Mouse (Mus musculus): ENCODE data around the gene Fcer1a. TPM values are rescaled to one million over a fixed set of nuclear protein-coding genes. Genes with fewer than 3 reads are reported as not detected.

Gene Fcer1a
- polyA plus RNA-seq (2014; fragmentation: Illumina TruSeq; extraction: RNeasy Lipid Tissue Mini Kit (QIAGEN cat#74804)) = 1.8 TPM

DNA sequence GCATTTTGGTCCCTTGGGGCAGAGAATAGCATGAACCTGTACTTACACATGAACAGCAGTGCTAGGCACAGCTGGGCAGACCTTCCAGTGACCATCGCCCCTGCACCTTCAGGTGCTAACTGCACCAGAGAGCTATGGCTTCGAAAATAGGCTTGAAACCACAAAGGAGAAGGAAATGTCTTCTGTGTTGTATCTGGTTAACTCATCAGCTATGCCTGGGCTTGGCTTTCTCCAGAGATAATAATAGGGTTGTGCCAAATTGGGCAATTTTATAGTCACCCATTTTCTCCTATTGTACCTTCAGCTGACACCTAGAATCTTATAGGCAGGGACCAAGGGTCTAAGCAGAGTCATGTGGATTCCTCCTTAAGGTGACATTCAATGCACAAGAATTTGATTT is at the start of gene Fcer1a:
Gene Fcer1a (minus strand): TSS at position 134 of the 400 bp plus-strand sequence.

DNA sequence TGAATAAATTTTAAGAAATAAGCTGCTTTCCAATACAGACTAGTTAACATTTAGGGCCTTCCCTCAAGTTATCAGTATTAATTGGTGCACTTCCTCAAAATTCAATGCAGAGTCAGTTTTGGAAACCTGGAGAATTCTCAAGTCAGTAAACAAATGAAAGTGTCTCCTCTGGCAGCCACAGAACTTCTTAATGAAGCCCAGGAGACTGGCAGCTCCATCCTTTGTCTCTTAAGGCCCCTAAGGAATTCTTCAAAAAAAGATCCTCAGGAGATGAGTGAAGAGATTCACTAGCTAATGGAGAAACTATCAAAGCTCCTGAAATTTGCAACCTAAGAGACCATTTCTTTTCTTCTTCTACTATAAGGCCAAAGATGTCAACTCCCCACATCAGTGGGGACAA is 38.7 kb upstream of the Fcer1a start, which contains the start of gene Olfr418:
Gene Olfr418 (plus strand): TSS at position 301 of the 400 bp plus-strand sequence.

GRCm38 (mm10) chr1:173212092-173212491 is 14.9 kb downstream of the Fcer1a start, which contains the start of gene Olfr1404:
Gene Olfr1404 (plus strand): TSS chr1:173212392.

GRCm38 (mm10) chr1:173197508-173197907 is 29.5 kb downstream of the Fcer1a start, which contains the start of gene Olfr218:
Gene Olfr218 (plus strand): TSS chr1:173197808.

GRCm38 (mm10) chr1:173190540-173190939 is 36.5 kb downstream of the Fcer1a start, which contains the start of gene Olfr1406:
Gene Olfr1406 (minus strand): TSS chr1:173190640.

Other genes starting within 250 kb of the Fcer1a start
- not detected for gene Olfr1408, start 89.8 kb downstream of the Fcer1a start, polyA plus RNA-seq (2014; fragmentation: Illumina TruSeq; extraction: RNeasy Lipid Tissue Mini Kit (QIAGEN cat#74804))
- not detected for gene Olfr1406, start 36.6 kb downstream of the Fcer1a start, polyA plus RNA-seq (2014; fragmentation: Illumina TruSeq; extraction: RNeasy Lipid Tissue Mini Kit (QIAGEN cat#74804))
- not detected for gene Olfr218, start 29.4 kb downstream of the Fcer1a start, polyA plus RNA-seq (2014; fragmentation: Illumina TruSeq; extraction: RNeasy Lipid Tissue Mini Kit (QIAGEN cat#74804))
- gene Olfr1404, start 14.8 kb downstream of the Fcer1a start, polyA plus RNA-seq (2014; fragmentation: Illumina TruSeq; extraction: RNeasy Lipid Tissue Mini Kit (QIAGEN cat#74804)) = not detected
- gene Olfr418, start 38.8 kb upstream of the Fcer1a start, polyA plus RNA-seq (2014; fragmentation: Illumina TruSeq; extraction: RNeasy Lipid Tissue Mini Kit (QIAGEN cat#74804)) = not detected
- gene Mptx2, start 50.6 kb upstream of the Fcer1a start, polyA plus RNA-seq (2014; fragmentation: Illumina TruSeq; extraction: RNeasy Lipid Tissue Mini Kit (QIAGEN cat#74804)) = not detected
- not detected for gene Ackr1, start 106.5 kb upstream of the Fcer1a start, polyA plus RNA-seq (2014; fragmentation: Illumina TruSeq; extraction: RNeasy Lipid Tissue Mini Kit (QIAGEN cat#74804))
- 4.2 TPM for gene Aim2, start 123.7 kb upstream of the Fcer1a start, polyA plus RNA-seq (2014; fragmentation: Illumina TruSeq; extraction: RNeasy Lipid Tissue Mini Kit (QIAGEN cat#74804))
- gene Cadm3, start 140.5 kb upstream of the Fcer1a start, polyA plus RNA-seq (2014; fragmentation: Illumina TruSeq; extraction: RNeasy Lipid Tissue Mini Kit (QIAGEN cat#74804)) = 1.3 TPM

Measured in ovary, adult 10 weeks (tissue).